Mouse (Mus musculus) v-Abl transformed pro-B cells (cell line): ENCODE measurements at regions not wholly inside any gene's neighbourhood (a gene's known extent, or its start where the extent isn't known, plus 50 kb on each side); places are given as distances from the start of the nearest gene placed in this dataset.

Experiments
- in situ Hi-C, 2 experiments: fragments of 400-800 bp; cut with MboI; formaldehyde crosslinking; loops; one replicate each; pipeline ENCODE4 v1.15.1; 2025; ENCODE audit not compliant: unreplicated experiment in 2 of 2

DNA sequence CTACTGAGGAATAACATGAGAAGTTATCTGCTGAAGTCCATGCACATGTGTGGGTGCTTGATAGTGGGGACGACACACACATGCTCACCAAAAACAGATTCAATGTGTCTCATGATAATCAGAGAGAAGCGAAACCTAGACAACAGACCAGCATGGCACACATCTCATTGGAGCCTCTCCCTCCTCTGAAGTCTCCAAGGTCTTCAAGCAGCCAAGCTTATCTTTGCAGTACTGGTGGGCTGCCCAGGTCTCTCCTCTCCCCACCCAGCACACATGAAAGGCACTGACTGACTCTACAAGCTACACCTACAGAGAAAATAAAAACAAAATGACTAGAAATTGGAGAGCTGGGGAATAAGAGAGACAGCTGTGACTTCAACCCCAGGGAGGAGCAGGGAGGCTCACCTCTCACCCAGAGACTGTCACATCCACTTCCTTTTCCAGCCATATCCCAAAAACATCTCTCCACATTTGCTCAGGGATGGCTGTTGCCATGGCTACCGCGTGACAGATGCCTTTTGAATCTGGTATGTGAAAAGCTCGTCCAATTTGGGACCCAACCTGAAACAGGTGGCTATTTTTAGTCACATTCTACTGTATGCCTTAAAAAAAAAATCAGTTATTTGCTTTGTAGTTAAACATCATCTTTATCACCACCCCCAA lies 62.7 kb upstream of the Lclat1 start:
- in situ Hi-C loops: loop anchor here in 1 of 2 experiments (10.0 kb wide), 1 partner anchor 50 kb away; no protein-coding TSS in a partner anchor

- in situ Hi-C loops: loop anchor here in 1 of 2 experiments (10.0 kb wide), 1 partner anchor 48 kb away; no protein-coding TSS in a partner anchor
These were observed 60.8 kb upstream of the Lclat1 start for GRCm38 (mm10) chr17:73046985-73047384.

DNA sequence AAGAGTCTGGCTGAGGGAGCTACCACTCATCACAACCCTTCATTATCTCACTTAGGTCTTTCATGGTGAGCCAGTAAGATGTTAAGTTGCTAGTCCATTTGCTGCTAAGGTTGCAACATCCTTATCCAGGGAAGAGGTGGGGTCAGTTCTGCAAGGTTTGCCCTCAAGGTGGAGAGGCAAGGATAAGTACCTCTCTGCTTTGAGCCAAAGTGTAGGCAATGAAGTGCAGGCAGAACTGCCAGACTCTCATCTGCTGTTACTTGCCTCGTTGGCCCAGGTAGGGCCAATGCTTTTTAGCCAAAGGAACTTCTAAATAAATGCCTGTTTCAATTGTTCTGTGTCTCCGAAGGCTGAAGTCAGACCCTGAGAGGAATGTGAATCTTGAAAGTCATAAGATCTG lies 59.6 kb upstream of the Lclat1 start:
- in situ Hi-C loops: loop anchor here in 1 of 2 experiments (10.0 kb wide), 1 partner anchor 47 kb away; no protein-coding TSS in a partner anchor

- in situ Hi-C loops: no loop called here
These were observed 54.8 kb upstream of the Lclat1 start for GRCm38 (mm10) chr17:73052956-73053355.

GRCm38 (mm10) chr17:73053479-73054215 lies 54.1 kb upstream of the Lclat1 start:
- in situ Hi-C loops: no loop called here

GRCm38 (mm10) chr17:73054226-73054625 lies 53.6 kb upstream of the Lclat1 start:
- in situ Hi-C loops: no loop called here

DNA sequence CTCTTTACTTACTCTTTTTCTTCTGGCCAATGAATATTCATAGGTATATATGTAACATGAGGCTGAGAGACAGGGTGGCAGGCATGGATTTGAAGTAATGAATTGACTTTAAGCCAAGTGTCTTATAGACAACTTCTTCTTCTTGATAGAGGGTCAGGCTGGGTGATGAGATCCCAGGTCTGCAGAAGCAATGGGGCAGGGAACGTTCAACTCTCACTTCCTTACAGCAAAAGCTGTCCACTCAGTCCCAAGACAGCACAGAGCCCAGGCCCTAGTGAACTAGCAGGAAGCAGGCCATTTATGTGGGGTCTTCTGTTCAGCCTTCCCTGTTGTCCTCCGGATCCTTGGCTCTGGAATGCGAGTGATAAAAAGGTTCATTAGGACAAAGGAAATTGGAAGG lies 52.6 kb upstream of the Lclat1 start:
- in situ Hi-C loops: no loop called here

- in situ Hi-C loops: no loop called here
These were observed 52.2 kb upstream of the Lclat1 start for GRCm38 (mm10) chr17:73055611-73056010.

- in situ Hi-C loops: no loop called here
These were observed 51.2 kb upstream of the Lclat1 start for GRCm38 (mm10) chr17:73056616-73057015.
